Mouse (Mus musculus) frontal cortex, adult (tissue): ENCODE measurements around the gene Mepe.

Experiments
- ATAC-seq: cut with Nextera tagmentation; 2 replicates; pipeline ENCODE4 v1.9.2; 2017; ENCODE audit warnings: mild to moderate bottlenecking, moderate library complexity, mixed read lengths; ENCODE audit not compliant: low TSS enrichment

Mepe gene

DNA sequence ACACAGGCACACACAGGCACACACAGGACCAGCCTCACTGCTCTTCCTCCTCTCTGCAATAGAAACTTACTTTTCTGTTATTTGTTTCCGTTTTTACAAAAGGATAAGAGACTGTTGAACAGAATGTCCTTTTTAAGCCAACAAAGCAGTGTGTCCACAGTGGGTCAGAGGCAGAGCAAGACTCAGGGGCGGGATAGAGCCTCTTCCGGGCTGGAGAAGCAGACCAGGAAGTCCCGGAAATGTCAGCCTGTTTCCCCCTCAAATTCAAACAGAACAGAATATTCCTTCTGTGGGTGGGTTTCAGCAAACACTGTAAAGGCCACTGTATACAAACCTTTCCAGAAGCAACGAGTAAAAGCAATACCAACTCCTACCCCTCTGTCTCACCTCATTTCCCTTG, 26.7 kb downstream of the Mepe start:
- no peak for ATAC-seq

DNA sequence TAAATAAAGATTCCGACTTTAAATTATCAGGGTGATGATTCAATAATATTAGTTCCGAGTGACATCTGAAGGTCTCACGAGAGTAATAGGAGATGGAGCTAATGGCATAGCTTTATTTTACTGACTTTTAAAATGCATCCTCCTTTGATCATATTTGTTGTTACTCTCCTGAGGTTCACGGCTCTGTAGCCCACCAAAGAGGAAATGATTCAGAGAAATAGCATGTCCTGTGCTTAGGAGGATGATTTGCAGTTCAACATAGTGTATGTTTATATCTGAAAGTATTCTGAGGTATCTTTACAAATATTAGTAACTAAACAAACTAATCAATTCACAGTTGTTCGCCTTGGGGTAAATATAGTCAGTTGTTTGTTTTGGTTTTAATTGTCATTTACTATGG, 32.4 kb downstream of the Mepe start:
- no peak for ATAC-seq

DNA sequence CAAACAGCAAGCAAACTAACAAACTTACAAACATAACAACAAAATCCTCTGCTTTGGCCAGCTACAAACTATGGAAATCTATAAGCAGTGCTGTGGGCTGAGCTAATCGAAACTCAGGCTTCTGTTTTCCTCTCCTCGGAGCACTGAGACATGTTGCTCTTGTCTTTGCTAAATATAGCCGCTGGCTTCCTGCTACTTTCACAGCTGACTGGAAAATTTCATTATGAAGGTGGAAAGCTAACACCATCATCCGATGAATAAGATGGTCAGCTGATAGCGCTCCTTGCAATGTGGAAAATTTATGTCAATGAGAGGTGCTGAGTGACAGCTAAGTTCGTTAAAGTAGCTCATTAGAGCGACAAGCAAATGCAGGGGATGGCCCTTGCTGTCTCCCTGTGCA, 33.5 kb downstream of the Mepe start:
- peak; percentile 90 for ATAC-seq

DNA sequence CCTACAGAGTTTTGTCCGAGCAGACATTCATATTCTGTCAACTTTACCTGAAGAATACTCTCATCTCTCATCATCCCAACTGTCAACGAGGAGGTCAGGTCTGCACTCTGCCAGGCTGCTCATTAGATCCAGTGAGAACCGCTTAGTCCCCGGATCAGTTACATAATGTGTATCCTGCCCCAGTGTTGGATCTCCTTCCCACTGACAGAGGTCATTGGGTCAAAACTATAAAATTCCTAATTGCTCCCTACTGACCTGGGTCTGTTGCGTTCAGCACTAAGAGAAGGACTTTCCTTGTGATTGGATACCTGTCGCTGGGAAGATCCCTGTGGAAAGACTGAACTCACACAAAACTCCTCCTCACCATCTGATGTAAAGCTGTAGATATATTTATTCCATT, 34.1 kb downstream of the Mepe start:
- peak; percentile 65; the same call in 1 of the 2 replicates for ATAC-seq

DNA sequence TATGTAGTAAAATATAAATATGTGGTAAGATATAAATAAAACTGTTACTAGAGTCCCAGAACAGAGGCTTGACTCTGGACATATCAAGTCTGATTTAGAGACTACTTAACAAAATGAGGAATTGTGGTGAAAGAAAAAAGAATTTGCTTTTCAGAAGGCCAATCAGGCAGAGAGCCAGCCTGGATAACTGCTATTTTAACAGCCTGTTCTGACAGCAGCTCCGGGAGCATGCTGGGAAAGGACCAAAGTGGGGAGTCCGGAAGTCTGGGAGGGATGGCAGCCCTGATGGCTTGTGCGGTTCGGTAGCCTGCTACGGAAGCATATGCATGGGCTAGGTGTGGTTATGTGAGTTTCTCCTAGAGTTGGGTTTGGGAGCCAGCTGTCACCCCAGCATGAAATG, 45.5 kb downstream of the Mepe start:
- no peak for ATAC-seq

DNA sequence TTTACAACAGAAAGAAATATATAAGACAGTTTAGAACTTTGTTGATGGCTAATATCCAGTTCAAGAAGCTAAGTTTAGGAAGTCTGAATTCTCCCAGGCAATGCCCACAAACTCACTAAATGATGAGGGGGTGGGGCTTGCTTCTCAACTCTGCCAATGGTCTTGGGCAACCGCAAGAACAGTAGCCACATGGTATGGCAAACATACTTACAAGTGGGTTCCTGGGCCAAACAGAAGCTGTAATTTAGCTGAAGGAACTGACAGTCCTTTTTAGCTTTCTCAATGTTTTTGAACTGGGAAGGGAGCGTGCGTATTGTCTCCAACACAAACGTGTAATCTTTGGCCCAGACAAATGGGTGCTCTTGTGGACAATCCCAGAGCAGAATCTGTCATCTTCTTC, 46.2 kb downstream of the Mepe start:
- ATAC-seq: no peak

DNA sequence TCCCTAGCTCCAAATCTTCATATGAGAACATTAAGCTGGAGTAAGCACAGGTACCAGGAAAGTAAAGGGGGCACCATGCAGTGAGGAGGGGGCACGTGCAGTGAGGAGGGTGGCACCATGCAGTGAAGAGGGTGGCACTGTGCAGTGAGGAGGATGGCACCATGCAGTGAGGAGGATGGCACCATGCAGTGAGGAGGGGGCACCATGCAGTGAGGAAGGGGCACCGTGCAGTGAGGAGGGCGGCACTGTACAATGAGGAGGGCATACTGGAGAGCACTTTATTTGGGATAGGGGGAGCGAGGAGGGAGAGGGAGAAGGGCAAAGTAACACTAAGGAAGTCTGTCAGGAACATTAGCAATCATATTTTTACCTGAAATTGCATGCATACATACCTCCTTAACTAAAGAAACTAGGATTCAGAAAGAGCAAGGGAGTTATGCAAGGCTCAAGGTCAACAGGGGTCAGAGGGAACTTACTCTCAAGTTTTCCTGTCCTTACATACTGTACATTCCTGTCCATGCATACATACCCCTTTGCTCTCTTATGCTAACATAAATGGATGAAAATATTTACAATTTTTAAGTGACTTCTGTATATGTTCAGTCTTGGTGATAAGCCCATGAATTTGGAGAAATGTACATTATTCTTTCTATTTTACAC, 48.6 kb downstream of the Mepe start:
- ATAC-seq: no peak

DNA sequence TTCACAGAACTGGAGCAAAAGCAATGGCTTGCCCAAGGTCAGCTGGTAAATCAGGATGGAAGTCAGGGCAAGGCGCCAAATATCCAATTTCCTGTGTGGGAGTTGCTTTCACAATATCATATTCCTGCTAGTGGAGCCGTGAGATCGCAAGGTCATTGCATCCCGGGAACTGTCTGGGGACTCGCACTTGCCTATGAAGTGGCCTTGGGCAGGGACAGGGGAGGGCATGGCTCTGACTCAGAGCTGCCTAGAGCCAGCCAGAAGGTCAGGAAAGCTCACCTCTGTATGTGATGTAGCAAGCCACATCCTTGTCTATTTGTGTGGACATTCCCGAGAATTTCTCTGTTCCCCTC, 49.2 kb downstream of the Mepe start:
- no peak for ATAC-seq

DNA sequence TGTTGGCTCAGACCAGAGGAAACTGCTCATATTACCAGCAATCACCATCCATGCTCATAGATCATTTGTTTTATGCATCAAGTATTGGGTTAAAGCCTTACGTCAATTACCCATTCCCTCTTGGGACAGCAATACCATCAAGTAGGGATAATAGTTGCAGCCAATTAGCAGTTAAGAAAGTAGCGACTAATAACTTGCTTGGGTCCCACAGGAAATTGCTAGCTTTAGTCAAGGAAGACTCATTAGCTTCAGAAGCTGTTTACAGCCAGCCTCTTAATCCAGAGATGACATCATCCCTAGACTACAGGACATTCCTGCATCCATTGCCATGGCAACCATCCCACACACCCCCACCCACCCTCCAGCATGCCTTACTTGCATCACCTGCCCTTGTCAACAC, 50.0 kb downstream of the Mepe start:
- ATAC-seq: no peak

DNA sequence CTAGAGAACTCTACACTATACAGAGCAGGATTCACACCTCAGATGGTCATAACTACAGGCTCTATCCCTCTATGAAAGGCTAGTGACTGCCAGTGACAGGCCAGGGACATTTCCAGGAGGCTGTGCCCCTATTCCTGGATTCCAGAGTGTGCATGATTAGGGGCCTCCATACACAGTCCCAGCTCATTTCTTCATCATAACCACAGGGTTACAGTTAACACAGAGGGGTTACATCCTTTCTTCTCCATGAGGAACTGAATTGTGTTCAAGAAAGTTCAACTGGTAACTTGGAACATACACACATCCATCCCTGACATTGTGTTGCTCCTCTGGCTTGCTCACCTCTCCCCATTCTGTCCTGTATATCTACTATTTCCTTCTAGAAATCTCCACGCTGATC, 51.8 kb downstream of the Mepe start:
- ATAC-seq: no peak

DNA sequence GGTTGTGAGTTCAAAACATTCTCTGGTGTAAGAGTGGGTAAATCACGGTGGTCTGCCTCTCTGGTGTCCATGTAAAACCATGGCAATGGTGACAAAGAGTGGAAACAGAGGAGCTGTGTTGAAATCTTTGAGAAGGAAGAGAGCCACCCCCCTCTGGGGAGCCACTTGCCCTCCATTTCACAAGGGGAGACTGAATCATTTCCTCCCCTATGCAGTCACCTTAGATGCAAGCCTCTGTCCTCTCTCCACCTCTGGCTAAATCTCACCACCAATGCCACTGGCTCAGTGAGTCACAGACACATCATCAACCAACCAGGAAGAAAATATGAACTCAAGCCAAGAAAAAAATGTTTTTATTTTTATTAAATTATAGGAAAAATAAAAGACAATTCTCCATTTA, 55.4 kb downstream of the Mepe start:
- ATAC-seq: no peak

DNA sequence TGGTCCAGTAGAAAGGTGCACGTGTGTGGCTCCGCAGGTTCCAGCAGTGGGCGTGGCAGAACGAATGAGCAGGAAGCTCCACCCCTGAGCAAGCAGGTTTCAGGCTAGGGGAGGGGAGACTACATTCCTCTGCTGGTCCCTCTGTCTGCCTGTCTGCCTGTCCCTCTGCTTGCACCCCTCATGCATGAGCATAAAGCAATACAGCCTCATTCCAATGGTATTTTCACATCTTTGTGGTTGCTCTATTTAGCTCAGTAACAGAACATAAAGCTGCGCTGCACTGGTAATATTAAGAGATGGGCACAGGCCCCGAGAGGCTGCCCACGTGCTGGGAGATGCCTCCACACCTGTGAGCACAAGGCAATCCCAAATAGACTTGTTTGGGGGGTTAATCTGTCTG, 56.5 kb downstream of the Mepe start:
- no peak for ATAC-seq

DNA sequence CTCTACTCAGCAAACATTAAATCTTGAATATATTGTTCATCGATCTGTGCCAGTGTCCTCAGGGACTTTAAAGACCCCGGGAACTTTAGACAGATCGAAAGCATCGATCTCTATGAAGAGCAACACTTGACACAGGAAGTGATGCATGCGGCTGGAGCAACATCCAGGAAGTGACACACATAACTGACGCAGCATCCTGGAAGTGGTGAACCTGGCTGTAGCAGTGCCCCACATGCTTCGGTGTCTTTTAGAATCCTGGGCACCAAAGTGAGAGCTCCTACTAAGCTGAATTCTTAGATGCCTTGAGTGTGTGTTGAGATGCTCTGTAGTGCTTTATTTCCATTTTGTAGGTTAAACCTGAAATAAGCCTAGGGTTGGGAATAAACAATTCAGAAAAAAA, 59.4 kb downstream of the Mepe start:
- no peak for ATAC-seq

DNA sequence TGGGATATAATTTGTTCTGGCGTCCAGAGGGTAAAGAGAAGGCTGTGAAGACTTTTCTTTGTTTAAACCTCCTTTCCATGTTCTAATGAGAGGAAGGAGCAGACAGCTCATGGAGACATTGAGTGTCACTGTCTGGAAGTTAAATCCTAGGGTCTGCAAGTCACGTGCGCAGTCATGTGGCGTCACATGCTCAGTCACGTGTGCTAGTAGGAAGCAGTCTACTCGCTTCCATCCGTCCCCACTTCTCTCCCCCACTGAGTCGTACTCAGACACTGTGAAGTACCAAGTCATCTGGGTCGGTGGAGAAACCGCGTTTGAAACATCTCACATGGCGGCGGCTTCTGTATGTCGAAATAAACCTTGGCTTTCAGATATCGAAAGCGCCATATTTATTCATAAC, 60.4 kb downstream of the Mepe start:
- ATAC-seq: no peak

DNA sequence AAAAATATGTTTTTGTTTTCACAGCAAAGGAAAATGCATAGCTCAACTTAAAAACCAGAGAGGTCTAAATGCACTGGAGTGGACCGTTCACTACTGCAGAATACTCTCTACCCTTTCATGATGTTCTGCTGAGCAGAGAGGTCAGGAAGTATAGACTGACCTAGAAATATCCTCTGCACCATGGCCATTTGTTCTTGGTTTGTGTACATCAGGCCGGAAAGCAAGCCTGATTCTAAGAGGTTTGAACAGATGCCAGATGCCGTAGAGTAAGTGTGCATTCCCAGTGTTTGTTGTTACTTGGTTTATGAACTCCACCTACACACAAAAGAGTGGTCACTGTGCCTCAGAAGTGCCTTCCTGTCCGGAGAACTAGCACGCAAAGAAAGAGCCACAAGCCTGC, 61.8 kb downstream of the Mepe start:
- no peak for ATAC-seq
